Mouse (Mus musculus) spleen, adult 2 months (tissue): ENCODE data around the gene 5031439G07Rik.

Experiments used
- CTCF ChIP-seq: fragments of 200-500 bp; IDR thresholded peaks from 2 replicates; pipeline ENCODE4 v1.5.1; 2011; ENCODE audit warnings: mild to moderate bottlenecking, inconsistent platforms; ENCODE audit not compliant: insufficient read depth, insufficient read length, insufficient replicate concordance; ENCODE audit errors: extremely low read depth
- POLR2A ChIP-seq: fragments of 200-500 bp; IDR thresholded peaks from 2 replicates; pipeline ENCODE4 v1.6.1; 2011; ENCODE audit warnings: low read depth, low read length, inconsistent platforms

GRCm38 (mm10) chr15:85022211-85022610, 33.9 kb upstream of the 5031439G07Rik start:
- no peak for TF ChIP-seq POLR2A
- TF ChIP-seq CTCF: no peak
